Mouse (Mus musculus) layer of hippocampus, adult 18-20 months (tissue): Measurements from ENCODE around the gene Utp4. TPM values are rescaled to one million over a fixed set of nuclear protein-coding genes. Genes with fewer than 3 reads are reported as not detected.
"Not testable (repeated sequence)": the region's sequence is repeated elsewhere in the genome, so short reads cannot be mapped to it uniquely, and the experiment has no call there.

Source experiments
- DNase-seq, 2 experiments: peaks; one replicate each; pipeline ENCODE4 v3.0.0; 2022; ENCODE audit warnings: low spot score in 2 of 2
- total RNA-seq, 2 experiments: library from RNA; stranded (reverse); gene quantifications; 2 replicates each; pipeline ENCODE4 v1.2.3; 2021

The Utp4 gene
- total RNA-seq, 2 experiments from 2014 or later = 43.3 to 45.1 TPM

GRCm38 (mm10) chr8:106899473-106899872 is 6.0 kb downstream of the Utp4 start:
- DNase-seq = no peak

- DNase-seq = peak; percentile 81 to 91
Observed at GRCm38 (mm10) chr8:106905727-106906480, 12.5 kb downstream of the Utp4 start.

GRCm38 (mm10) chr8:106906635-106907034 is 13.2 kb downstream of the Utp4 start:
- no peak for DNase-seq

- no peak for DNase-seq
Observed at GRCm38 (mm10) chr8:106907450-106907849, 14.0 kb downstream of the Utp4 start.

- no peak for DNase-seq
Observed at GRCm38 (mm10) chr8:106908291-106908690, 14.9 kb downstream of the Utp4 start.

GRCm38 (mm10) chr8:106913631-106914030 is 20.2 kb downstream of the Utp4 start:
- DNase-seq = no peak

- DNase-seq = peak; percentile 56 to 81
Observed at GRCm38 (mm10) chr8:106919721-106920394, 26.4 kb downstream of the Utp4 start.

GRCm38 (mm10) chr8:106920395-106920741 is 26.9 kb downstream of the Utp4 start:
- DNase-seq = no peak

GRCm38 (mm10) chr8:106924057-106924456 is 30.6 kb downstream of the Utp4 start:
- no peak for DNase-seq

- peak; percentile 35 to 57 for DNase-seq
Observed at GRCm38 (mm10) chr8:106924904-106925349, 31.5 kb downstream of the Utp4 start.

GRCm38 (mm10) chr8:106925446-106925845 is 32.0 kb downstream of the Utp4 start:
- DNase-seq = no peak

- DNase-seq = no peak
Observed at GRCm38 (mm10) chr8:106927247-106927646, 33.8 kb downstream of the Utp4 start.

- not testable (repeated sequence) for DNase-seq
Observed at GRCm38 (mm10) chr8:106928182-106928581, 34.7 kb downstream of the Utp4 start.

- DNase-seq = no peak
Observed at GRCm38 (mm10) chr8:106929155-106929913, 35.9 kb downstream of the Utp4 start.

- DNase-seq = no peak
Observed at GRCm38 (mm10) chr8:106929921-106930320, 36.5 kb downstream of the Utp4 start.

GRCm38 (mm10) chr8:106932376-106933065 is 39.1 kb downstream of the Utp4 start:
- DNase-seq = no peak

GRCm38 (mm10) chr8:106933506-106934143 is 40.2 kb downstream of the Utp4 start:
- DNase-seq = no peak

- no peak for DNase-seq
Observed at GRCm38 (mm10) chr8:106934226-106934977, 41.0 kb downstream of the Utp4 start.

GRCm38 (mm10) chr8:106935324-106935869 is 42.0 kb downstream of the Utp4 start, which contains the start of gene Sntb2:
Sntb2 (plus strand) TSS chr8:106935750.
- DNase-seq = peak; percentile 83 to 92
